ENCODE assay signal across 7 mouse cellular contexts in the genomic region with DNA sequence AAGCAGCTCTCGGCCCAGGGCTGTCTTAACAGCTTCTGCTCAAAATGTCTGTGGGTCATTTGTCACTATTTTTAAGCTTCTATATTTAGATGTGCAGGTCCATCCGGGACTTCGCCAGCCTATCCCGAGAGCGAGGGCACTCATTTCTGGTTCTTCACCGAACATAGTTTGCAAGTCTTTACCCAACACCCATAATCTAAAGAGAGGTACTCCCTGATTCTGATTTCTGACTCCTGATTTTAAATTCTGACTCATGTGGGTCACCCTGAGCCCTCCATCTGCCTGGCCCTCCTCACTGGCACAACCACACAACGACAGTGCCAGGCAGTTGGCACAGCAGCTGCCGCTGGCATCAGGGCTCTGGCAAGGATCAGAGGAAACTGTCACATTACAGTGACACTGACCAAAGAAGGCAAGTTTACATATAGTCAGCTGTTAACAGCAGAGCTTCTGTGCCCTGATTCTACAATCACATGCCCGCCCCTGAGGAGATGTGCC.
DNase-seq lines count a peak whose midpoint lies in the region; ATAC-seq and TF ChIP-seq lines count a peak whose summit lies in the region.

No protein-coding gene starts in this region.

- TF ChIP-seq POLR2A in cortical plate, adult 2 months (IDR thresholded peaks at IDR 0.05; ENCODE audit: extremely low read depth, insufficient read depth, low read length), result no peak

- no peaks in the 10 kb centered on the region for H3K9me3 ChIP-seq in heart, embryonic 16.5 days (replicated peaks; ENCODE audit: control insufficient read depth, low read length)
- H3K9me3 ChIP-seq in kidney, embryonic 16.5 days (ENCODE audit: low read length), result no peaks in the 10 kb centered on the region

- no peaks in the 10 kb centered on the region for H3K27me3 ChIP-seq in heart, embryonic 16.5 days (ENCODE audit: control insufficient read depth, insufficient read depth, low read length)
- H3K27me3 ChIP-seq in kidney, embryonic 16.5 days (ENCODE audit: insufficient read depth, low read length), result no peaks in the 10 kb centered on the region

- no peak overlapping the region for H3K4me3 ChIP-seq in cortical plate, adult 2 months (ENCODE audit: insufficient read depth, low read length)
- peak overlapping the region; percentile 17; the same call in 1 of the 2 replicates for H3K4me3 ChIP-seq in heart, embryonic 16.5 days (ENCODE audit: low read length)
- H3K4me3 ChIP-seq in kidney, embryonic 16.5 days (ENCODE audit: low read length), result no peak overlapping the region

- ATAC-seq in heart, embryonic 16.5 days (replicated peaks; ENCODE audit: extremely low read depth, insufficient read depth, low FRiP score), result peak; percentile 73
- no peak for ATAC-seq in kidney, embryonic 16.5 days (ENCODE audit: low FRiP score, low TSS enrichment)

- H3K36me3 ChIP-seq in heart, embryonic 16.5 days (ENCODE audit: control insufficient read depth, insufficient read depth), result peaks cover 12% of the 10 kb centered on the region
- H3K36me3 ChIP-seq in kidney, embryonic 16.5 days (ENCODE audit: insufficient read depth, low read length), result peaks cover 10% of the 10 kb centered on the region; the same call in 1 of the 2 replicates

- DNase-seq in 3134 (ENCODE audit: extremely low read depth, insufficient read length, low spot score) (peak; percentile 14), MN1 (ENCODE audit: low spot score) (peak; percentile 48), liver (no peak)
- DNase-seq in lung, postnatal 10 days, result peak; percentile 34

- H3K9ac ChIP-seq in heart, embryonic 16.5 days (ENCODE audit: low read length), result peak overlapping the region; percentile 49
- H3K9ac ChIP-seq in kidney, embryonic 16.5 days (replicated peaks; ENCODE audit: low read length), result no peak overlapping the region

- peak overlapping the region; percentile 49 for H3K4me2 ChIP-seq in heart, embryonic 16.5 days (ENCODE audit: low read depth, low read length)
- H3K4me2 ChIP-seq in kidney, embryonic 16.5 days (replicated peaks; ENCODE audit: low read depth, low read length), result no peak overlapping the region

- TF ChIP-seq CTCF in cortical plate, adult 2 months (IDR thresholded peaks at IDR 0.05; ENCODE audit: extremely low read depth, insufficient read depth, low read length), result no peak

- peak overlapping the region; percentile 83 for H3K27ac ChIP-seq in cortical plate, adult 2 months (ENCODE audit: insufficient read depth, low read length)
- H3K27ac ChIP-seq in heart, embryonic 16.5 days (ENCODE audit: low read length), result peak overlapping the region; percentile 92
- no peak overlapping the region for H3K27ac ChIP-seq in kidney, embryonic 16.5 days (ENCODE audit: low read length)

- H3K4me1 ChIP-seq in cortical plate, adult 2 months (ENCODE audit: control insufficient read depth, insufficient read depth, low read length), result peaks cover 2% of the 10 kb centered on the region; the same call in 1 of the 2 replicates
- H3K4me1 ChIP-seq in heart, embryonic 16.5 days (ENCODE audit: control insufficient read depth, insufficient read depth, low read length), result peaks cover 28% of the 10 kb centered on the region
- H3K4me1 ChIP-seq in kidney, embryonic 16.5 days (ENCODE audit: insufficient read depth, low read length), result peaks cover 12% of the 10 kb centered on the region; the same call in 1 of the 2 replicates

- WGBS in heart, embryonic 16.5 days, result 39% methylated on average over 9 of the region's 9 CpGs
- 91% methylated on average over 9 of the region's 9 CpGs for WGBS in kidney, embryonic 16.5 days
